ENCODE assay signal across 10 mouse cellular contexts in the genomic region with DNA sequence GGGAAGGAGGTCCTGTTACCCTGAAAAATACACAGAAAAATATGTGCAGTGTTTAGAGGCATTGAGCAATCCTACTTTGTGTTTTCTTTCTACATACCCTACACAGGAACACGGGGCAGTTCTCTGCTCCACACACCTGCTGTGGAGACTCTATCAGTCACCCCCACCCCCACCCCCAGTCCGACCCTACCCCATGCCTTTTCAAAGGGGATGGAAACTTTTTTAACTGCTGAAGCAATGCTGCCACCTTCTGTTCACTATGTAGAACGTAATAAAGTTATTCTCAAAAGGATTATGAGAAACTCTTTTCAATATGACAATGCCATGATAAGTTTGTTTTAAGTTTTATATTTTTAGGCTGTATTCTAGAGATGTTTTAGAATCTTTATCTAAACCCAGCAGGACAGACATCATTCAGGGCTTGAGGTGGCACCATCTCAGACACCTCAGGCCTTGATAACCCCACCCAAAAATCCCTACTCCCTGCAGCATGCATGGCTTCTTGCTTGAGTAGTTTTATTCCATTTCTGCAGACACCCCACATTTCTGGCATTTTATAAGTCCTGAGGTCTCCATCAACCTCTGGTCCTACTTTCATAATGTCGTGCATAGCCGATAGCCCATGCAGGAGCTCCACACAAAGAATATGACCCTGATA. TPM values are rescaled to one million over a fixed set of nuclear protein-coding genes. Genes with fewer than 3 reads are reported as not detected.
DNase-seq lines count a peak whose midpoint lies in the region; ATAC-seq and TF ChIP-seq lines count a peak whose summit lies in the region.
"Had no signal": no experiment of that assay in that cellular context is flagged by ENCODE, and none has a peak within 500 bp of the region (broad histone marks: within the 10 kb centered on the region; RNA-seq: fewer than 3 reads in every experiment).

No protein-coding gene starts in this region.

- no peak for DNase-seq in intestine, embryonic 14.5 days (ENCODE audit: low spot score)
- DNase-seq in CH12.LX (ENCODE audit: extremely low read depth) = no peak
- peak; percentile 31 for DNase-seq in embryo, embryonic 9.5 days (ENCODE audit: extremely low spot score)
- peak; percentile 46 for DNase-seq in mesoderm, embryonic 11.5 days (ENCODE audit: low read depth, low spot score)
- DNase-seq in urinary bladder, postnatal 36 days (ENCODE audit: low spot score in 2 of 2) = no peak
- no peak for DNase-seq in layer of hippocampus, postnatal 10 days (ENCODE audit: low spot score in 2 of 2)

- 39% methylated on average over 5 of the region's 5 CpGs for WGBS in intestine, embryonic 14.5 days
- 33% methylated on average over 5 of the region's 5 CpGs for WGBS in intestine, embryonic 15.5 days

- in situ Hi-C loops in CH12.LX (cut with MboI; ENCODE audit: low pct_ligation_motif_present, low pct_unique_long_range_greater_than_20kb, low sequenced_read_pairs) = no loop called here

- H3K36me3 ChIP-seq in intestine, embryonic 14.5 days (ENCODE audit: control insufficient read depth, insufficient read depth, low read length) = 0 out of 2 replicates have a peak, but pooled peaks cover 6% of the 10 kb centered on the region
- H3K36me3 ChIP-seq in intestine, embryonic 15.5 days = no peaks in the 10 kb centered on the region
- peaks cover 0 to 4% of the 10 kb centered on the region in 2 experiments for H3K36me3 ChIP-seq in CH12.LX (replicated peaks in 1 of 2; ENCODE audit: control insufficient read depth in 1 of 2, insufficient read depth in 1 of 2, low read length in 1 of 2)

- H3K4me3 ChIP-seq in intestine, embryonic 14.5 days (ENCODE audit: low read depth, low read length) = no peak overlapping the region
- no peak overlapping the region for H3K4me3 ChIP-seq in intestine, embryonic 15.5 days (replicated peaks)
- H3K4me3 ChIP-seq in CH12.LX (replicated peaks in 1 of 3; ENCODE audit: low read depth in 2 of 3, low read length in 2 of 3, poor library complexity in 1 of 3) = no peak overlapping the region
- H3K4me3 ChIP-seq: embryonic facial prominence, embryonic 13.5 days; heart, embryonic 15.5 days had no signal

- ATAC-seq in intestine, embryonic 14.5 days (replicated peaks; ENCODE audit: low FRiP score, low TSS enrichment, low read depth) = 0 out of 2 replicates have a peak, but pooled peaks have one; percentile 43
- ATAC-seq in intestine, embryonic 15.5 days = no peak
- no peak for ATAC-seq in erythroblast, adult 5-6 weeks (replicated peaks; ENCODE audit: low FRiP score, poor library complexity, severe bottlenecking)

- dilution Hi-C loops in CH12.LX (cut with MboI; ENCODE audit: extremely low pct_ligation_motif_present, extremely low pct_unique_long_range_greater_than_20kb, low sequenced_read_pairs) = no loop called here

- no peak overlapping the region for H3K9ac ChIP-seq in intestine, embryonic 14.5 days (ENCODE audit: low read length)
- no peak overlapping the region for H3K9ac ChIP-seq in intestine, embryonic 15.5 days
- no peak overlapping the region for H3K9ac ChIP-seq in CH12.LX (ENCODE audit: insufficient read depth, low read depth)
- H3K9ac ChIP-seq: embryonic facial prominence, embryonic 13.5 days; heart, embryonic 15.5 days had no signal

- H3K27me3 ChIP-seq in intestine, embryonic 14.5 days (replicated peaks; ENCODE audit: control insufficient read depth, insufficient read depth, low read length) = no peaks in the 10 kb centered on the region
- H3K27me3 ChIP-seq in intestine, embryonic 15.5 days (replicated peaks) = no peaks in the 10 kb centered on the region
- no peaks in the 10 kb centered on the region for H3K27me3 ChIP-seq in CH12.LX (replicated peaks)
- H3K27me3 ChIP-seq: embryonic facial prominence, embryonic 13.5 days; heart, embryonic 15.5 days had no signal

- H3K79me2 ChIP-seq in CH12.LX (replicated peaks; ENCODE audit: control insufficient read depth, extremely low read depth, insufficient read depth, poor library complexity, severe bottlenecking) = no peaks in the 10 kb centered on the region

- TF ChIP-seq POLR2A in CH12.LX (IDR thresholded peaks at IDR 0.05; ENCODE audit: low read depth, low read length) = no peak

- TF ChIP-seq RAD21 in CH12.LX (IDR thresholded peaks at IDR 0.05; ENCODE audit: low read depth, low read length) = peak; percentile 68

- no peak overlapping the region for H3K27ac ChIP-seq in intestine, embryonic 14.5 days (ENCODE audit: low read depth)
- H3K27ac ChIP-seq in intestine, embryonic 15.5 days = no peak overlapping the region
- H3K27ac ChIP-seq in CH12.LX (ENCODE audit: insufficient read depth, low read depth) = no peak overlapping the region
- H3K27ac ChIP-seq: embryonic facial prominence, embryonic 13.5 days; heart, embryonic 15.5 days had no signal

- no peak for TF ChIP-seq EP300 in CH12.LX (IDR thresholded peaks at IDR 0.05; ENCODE audit: low read length)

- 0 out of 2 replicates have a peak, but pooled peaks cover 2% of the 10 kb centered on the region for H3K9me3 ChIP-seq in intestine, embryonic 14.5 days (ENCODE audit: control insufficient read depth, low read length)
- no peaks in the 10 kb centered on the region for H3K9me3 ChIP-seq in intestine, embryonic 15.5 days
- H3K9me3 ChIP-seq in CH12.LX (replicated peaks; ENCODE audit: low read length) = no peaks in the 10 kb centered on the region
- H3K9me3 ChIP-seq: embryonic facial prominence, embryonic 13.5 days; heart, embryonic 15.5 days had no signal

- no peak overlapping the region for H3K4me2 ChIP-seq in intestine, embryonic 14.5 days (ENCODE audit: low read length)
- H3K4me2 ChIP-seq in intestine, embryonic 15.5 days (replicated peaks) = no peak overlapping the region
- no peak overlapping the region for H3K4me2 ChIP-seq in CH12.LX (ENCODE audit: insufficient read depth, low read depth, poor library complexity, severe bottlenecking)
- H3K4me2 ChIP-seq: embryonic facial prominence, embryonic 13.5 days; heart, embryonic 15.5 days had no signal

- H3K4me1 ChIP-seq in intestine, embryonic 14.5 days (replicated peaks; ENCODE audit: control insufficient read depth, insufficient read depth, low read length) = no peaks in the 10 kb centered on the region
- H3K4me1 ChIP-seq in intestine, embryonic 15.5 days (replicated peaks) = no peaks in the 10 kb centered on the region
- no peaks in the 10 kb centered on the region for H3K4me1 ChIP-seq in CH12.LX (ENCODE audit: control insufficient read depth in 1 of 2, insufficient read depth in 2 of 2)
- H3K4me1 ChIP-seq: embryonic facial prominence, embryonic 13.5 days had no signal

- peak; percentile 7 to 62; a peak in 2 of 4 replicates for TF ChIP-seq CTCF in CH12.LX (conservative IDR thresholded peaks at IDR 0.05 in 1 of 2, IDR thresholded peaks at IDR 0.05 in 1 of 2; ENCODE audit: low read depth in 2 of 2, low read length in 2 of 2)

TF ChIP-seq in CH12.LX, 34 proteins besides CTCF, POLR2A, EP300 and RAD21:
- TF ChIP-seq SMC3 (IDR thresholded peaks at IDR 0.05; ENCODE audit: low read depth, low read length) (peak; percentile 27), ETS1 (conservative IDR thresholded peaks at IDR 0.05; ENCODE audit: low read depth, low read length) (no peak), PAX5 (IDR thresholded peaks at IDR 0.05; ENCODE audit: low read length) (no peak)

RNA-seq across cellular contexts. Expression of gene Rps12, which starts 9.7 kb away (rescaled TPM):
- 270 and 302 TPM in 2 replicates for polyA plus RNA-seq in intestine, embryonic 14.5 days (2014; fragmentation: Nextera tagmentation; extraction: Ambion mirVana)
- 195 and 208 TPM in 2 replicates for polyA plus RNA-seq in intestine, embryonic 15.5 days (2015; fragmentation: Nextera tagmentation; extraction: Ambion mirVana)
- 5,116 and 5,207 TPM in 2 replicates for total RNA-seq in CH12.LX (2012; rRNA removed)
- 4,147 and 4,213 TPM in 2 replicates for total RNA-seq in CH12.LX (2014; rRNA removed)
- polyA plus RNA-seq in CH12.LX (2012; ENCODE audit: insufficient read length, low read depth) = 140 and 211 TPM in 2 replicates
- 1,063 and 1,343 TPM in 2 replicates for total RNA-seq in erythroblast, adult 5-6 weeks (2015; ENCODE audit: low replicate concordance)
- total RNA-seq in erythroblast, adult 5-6 weeks (2017; ENCODE audit: low replicate concordance) = 294 and 583 TPM in 2 replicates
- 100 to 1,000 TPM; 336 to 348 TPM for total RNA-seq in layer of hippocampus, postnatal 10 days (2021)

RNA-seq across cellular contexts. Expression of gene Slc18b1, which starts 19.4 kb away (rescaled TPM):
- 16.3 and 17.8 TPM in 2 replicates for polyA plus RNA-seq in intestine, embryonic 14.5 days (2014; fragmentation: Nextera tagmentation; extraction: Ambion mirVana)
- polyA plus RNA-seq in intestine, embryonic 15.5 days (2015; fragmentation: Nextera tagmentation; extraction: Ambion mirVana) = 15.8 and 17.0 TPM in 2 replicates
- total RNA-seq in CH12.LX (2012; rRNA removed) = not detected in 2 replicates
- not detected in 2 replicates for total RNA-seq in CH12.LX (2014; rRNA removed)
- polyA plus RNA-seq in CH12.LX (2012; ENCODE audit: insufficient read length, low read depth) = 0.18 TPM in 1 of 2 replicates, not detected in the other
- total RNA-seq in erythroblast, adult 5-6 weeks (2015; ENCODE audit: low replicate concordance) = not detected in 2 replicates
- total RNA-seq in erythroblast, adult 5-6 weeks (2017; ENCODE audit: low replicate concordance) = not detected in 2 replicates
- 10 to 100 TPM; 18.2 to 22.0 TPM for total RNA-seq in layer of hippocampus, postnatal 10 days (2021)

Comparison
In these comparisons a context has a peak if more than half of its experiments do, and no peak if none do; other contexts are left out.
1. DNase-seq: peak in embryo, embryonic 9.5 days (single experiment) and mesoderm, embryonic 11.5 days (single experiment); none in intestine, embryonic 14.5 days (single experiment), CH12.LX (single experiment), urinary bladder, postnatal 36 days (0 of 2) and layer of hippocampus, postnatal 10 days (0 of 2).
2. RNA of gene Slc18b1, which starts 19.4 kb away (total RNA-seq): 18.2 to 22.0 TPM in layer of hippocampus, postnatal 10 days; not detected in CH12.LX and not detected in erythroblast, adult 5-6 weeks; every median in the first group is over 10 times any median in the second.